Mouse (Mus musculus) inflammation-experienced regulatory T-cells, adult 6 months (primary cell): ENCODE results near the gene Fxyd2. TPM values are rescaled to one million over a fixed set of nuclear protein-coding genes. Genes with fewer than 3 reads are reported as not detected.
A peak's percentile ranks its signal among the peaks of the same experiment; 100 is the strongest.

ENCODE experiments used
- ATAC-seq: one replicate; pipeline ENCODE4 v1.8.0; 2017
- polyA plus RNA-seq, 3 experiments: library from polyadenylated mRNA; unstranded; fragments of 100-300 nt; shearing (Covaris generic); gene quantifications; one replicate each; pipeline ENCODE4 v1.2.1; 2017

Gene Fxyd2
- polyA plus RNA-seq, 3 experiments from 2014 or later = 2.4 TPM; not detected in 2

DNA sequence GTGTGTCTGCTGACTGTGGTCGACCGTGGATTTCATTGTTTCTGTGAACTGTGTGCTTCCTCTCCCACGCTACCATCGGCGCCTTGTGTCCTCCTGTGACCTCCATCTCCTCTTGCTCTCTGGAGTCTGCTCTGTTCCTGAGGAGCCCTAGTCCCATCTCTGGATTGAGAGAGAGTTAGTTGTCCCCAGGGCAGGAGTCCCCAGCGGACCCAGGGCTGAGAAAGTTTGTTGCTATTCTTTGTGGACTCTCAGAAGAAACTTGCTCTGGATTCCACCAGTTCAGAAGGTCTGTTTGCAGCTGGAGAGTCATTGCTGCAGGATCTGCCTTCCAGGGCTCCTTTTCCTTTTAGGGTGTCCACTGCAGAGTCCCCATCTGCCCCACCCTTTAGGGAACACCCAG, 4.3 kb upstream of the Fxyd2 start:
- no peak for ATAC-seq

GRCm38 (mm10) chr9:45395796-45396195, 3.7 kb upstream of the Fxyd2 start:
- ATAC-seq = no peak

DNA sequence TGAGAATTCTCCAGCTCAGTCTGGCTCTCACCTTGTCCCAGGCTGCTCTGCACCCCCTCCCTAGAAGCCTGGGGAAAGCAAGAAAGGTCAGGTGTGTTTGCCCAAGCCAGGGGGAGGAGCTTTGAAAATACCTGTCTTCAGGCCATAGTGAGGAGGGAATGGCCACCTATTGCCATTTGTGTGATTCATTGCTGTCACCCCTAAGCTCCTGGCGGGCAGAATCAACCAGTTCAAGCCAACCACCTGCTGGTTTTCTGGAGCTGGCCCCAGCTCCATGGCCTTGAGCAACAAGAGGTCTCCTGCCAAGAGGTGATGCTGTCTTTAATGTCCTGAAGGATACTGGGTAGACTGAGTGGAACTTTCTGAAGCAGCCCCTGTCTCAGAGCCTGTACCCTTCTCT, 1.1 kb upstream of the Fxyd2 start:
- ATAC-seq = no peak

DNA sequence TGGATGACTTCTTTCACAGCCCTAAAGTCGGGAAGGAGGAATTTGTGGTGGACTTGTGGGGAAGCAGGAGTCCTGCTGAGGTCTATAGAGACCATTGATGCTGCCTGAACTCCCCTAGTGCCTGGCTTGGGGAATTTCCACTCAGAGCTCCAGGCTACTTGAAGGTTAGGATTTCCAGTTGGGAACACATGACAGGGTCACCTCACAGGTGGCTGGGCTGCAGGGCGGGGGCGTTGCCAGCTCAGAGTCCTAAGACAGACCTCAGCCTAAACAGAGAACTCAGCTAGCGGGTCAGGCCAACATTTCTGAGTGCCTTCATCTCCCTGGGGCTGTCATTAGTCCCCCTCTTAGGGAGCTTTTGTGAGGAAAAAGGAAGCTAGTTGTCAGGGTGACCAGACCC, 2.4 kb downstream of the Fxyd2 start:
- ATAC-seq = no peak

DNA sequence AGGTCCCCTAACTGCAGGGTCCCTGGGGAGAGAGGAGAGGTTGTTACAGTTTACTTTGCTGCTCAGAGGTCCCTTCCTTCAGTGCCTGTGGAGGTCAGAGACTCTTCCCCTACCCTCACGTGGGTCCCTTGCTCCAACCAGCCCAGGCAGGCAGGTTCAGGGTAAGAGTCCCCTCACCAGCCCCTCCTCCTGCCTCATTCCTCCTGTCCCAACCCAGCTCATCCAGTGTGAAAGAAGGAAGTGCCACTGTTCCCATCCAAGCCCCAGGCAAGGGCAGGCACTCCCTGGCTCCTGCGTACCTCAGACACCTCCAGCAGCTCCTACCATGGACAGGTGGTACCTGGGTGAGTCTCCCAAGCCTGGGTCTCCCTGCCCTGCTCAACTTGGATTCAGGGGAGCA, 3.5 kb downstream of the Fxyd2 start:
- no peak for ATAC-seq

- no peak for ATAC-seq
Measured at GRCm38 (mm10) chr9:45405694-45406093, 6.2 kb downstream of the Fxyd2 start.

DNA sequence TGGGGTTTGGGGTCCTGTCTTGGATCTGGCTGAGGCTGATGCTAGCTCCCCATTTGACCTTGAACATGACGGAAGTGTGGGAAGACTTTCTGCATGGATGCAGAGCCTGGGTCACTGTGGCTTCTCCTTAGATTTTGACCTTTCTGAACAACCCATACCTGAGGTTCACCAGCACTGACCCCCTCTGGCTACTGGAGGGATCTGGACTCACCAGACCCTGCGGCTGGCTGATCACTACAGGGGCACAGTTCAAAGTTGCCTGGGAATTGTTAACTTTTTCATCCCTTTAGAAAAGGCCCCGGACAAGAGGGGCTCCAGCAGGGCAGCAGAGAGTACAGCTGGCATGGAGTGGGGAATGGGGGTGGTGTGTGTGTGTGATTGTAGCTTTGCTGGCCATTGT, 7.3 kb downstream of the Fxyd2 start:
- no peak for ATAC-seq

DNA sequence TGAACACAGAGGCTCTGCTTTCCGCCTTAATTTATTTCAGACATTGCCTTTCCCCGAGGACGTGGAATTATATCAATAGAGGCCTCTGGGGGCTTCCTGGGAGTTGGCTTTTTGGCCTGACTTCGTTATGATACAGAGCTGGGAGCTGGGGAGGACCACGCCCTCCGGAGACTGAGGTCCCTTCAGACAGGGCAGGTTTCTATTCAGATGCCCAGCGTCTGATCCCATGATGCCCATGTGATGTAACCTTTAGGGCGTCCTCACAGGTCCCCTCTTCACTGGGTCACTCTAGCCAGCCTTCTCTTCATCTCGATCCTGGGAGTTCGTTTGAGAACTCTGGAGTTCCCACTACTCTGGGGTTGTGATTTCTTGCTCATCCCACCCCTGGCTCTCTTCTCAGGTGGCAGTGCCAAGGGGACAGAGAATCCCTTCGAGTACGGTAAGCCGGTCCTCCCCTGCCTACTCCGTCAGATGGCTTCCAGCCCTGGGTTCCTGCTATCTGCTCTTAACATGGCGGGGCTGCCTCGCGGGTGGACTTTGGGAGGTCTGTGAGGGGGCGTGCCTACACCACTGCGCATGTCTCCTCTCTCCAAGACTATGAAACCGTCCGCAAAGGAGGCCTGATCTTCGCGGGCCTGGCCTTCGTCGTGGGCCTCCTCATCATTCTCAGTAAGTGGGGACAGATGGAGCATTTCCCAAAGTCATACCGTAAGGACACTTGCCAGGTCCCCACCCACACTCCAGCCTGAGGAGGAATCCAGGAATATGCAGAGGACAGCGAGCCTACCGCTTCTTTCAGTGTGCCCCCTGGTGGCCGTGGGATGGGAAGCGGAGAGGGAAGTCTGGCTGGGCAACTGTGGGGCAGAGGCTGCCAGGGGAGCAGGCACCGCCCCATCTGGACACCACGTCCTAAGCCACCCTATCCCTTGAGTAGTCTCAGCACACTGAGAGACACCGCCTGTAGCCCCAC, 8.5 kb downstream of the Fxyd2 start:
- ATAC-seq = no peak

DNA sequence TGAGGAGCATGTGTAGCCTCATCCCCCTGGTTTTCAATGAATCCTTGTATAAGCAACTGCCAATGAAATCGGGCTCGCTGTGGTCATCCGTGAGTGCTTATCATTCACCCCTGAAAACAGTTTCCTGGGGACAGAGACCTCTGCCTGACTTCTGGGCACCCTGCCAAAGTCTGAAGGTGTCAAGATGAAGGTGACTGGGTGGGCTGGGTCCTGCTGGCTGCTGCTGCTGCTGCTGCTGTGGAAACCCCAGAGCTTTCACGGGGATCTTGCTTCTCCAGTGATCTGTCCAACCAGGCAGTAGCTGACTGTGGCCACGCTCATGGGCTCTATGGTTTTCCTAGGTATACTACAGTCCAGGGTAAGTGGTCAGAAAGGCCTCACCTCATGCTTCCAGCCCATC, 10.7 kb downstream of the Fxyd2 start:
- ATAC-seq = no peak

GRCm38 (mm10) chr9:45410614-45411013, 11.1 kb downstream of the Fxyd2 start:
- no peak for ATAC-seq

- ATAC-seq = no peak
Measured at GRCm38 (mm10) chr9:45411111-45411510, 11.6 kb downstream of the Fxyd2 start.

DNA sequence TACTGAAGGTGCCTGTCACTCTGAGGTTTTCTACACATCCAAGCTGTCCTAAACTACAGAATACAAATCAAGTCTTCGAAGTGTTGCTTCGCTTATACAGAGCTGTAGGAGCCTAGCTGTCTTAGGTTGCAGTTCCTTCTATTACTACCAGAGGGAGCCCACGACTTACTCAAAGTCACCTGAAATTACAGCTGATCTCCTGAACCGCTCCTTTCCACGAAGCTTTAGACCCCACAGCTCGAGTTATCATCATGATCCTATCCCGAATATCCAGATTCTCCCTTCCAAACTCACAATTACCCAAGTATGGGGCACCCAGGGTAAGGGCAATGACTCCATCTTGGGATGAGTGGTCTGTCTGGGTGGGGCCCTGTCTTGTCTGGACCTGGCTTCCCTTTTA, 12.3 kb downstream of the Fxyd2 start:
- peak; percentile 47 for ATAC-seq

GRCm38 (mm10) chr9:45412287-45412686, 12.8 kb downstream of the Fxyd2 start:
- peak; percentile 58 for ATAC-seq

DNA sequence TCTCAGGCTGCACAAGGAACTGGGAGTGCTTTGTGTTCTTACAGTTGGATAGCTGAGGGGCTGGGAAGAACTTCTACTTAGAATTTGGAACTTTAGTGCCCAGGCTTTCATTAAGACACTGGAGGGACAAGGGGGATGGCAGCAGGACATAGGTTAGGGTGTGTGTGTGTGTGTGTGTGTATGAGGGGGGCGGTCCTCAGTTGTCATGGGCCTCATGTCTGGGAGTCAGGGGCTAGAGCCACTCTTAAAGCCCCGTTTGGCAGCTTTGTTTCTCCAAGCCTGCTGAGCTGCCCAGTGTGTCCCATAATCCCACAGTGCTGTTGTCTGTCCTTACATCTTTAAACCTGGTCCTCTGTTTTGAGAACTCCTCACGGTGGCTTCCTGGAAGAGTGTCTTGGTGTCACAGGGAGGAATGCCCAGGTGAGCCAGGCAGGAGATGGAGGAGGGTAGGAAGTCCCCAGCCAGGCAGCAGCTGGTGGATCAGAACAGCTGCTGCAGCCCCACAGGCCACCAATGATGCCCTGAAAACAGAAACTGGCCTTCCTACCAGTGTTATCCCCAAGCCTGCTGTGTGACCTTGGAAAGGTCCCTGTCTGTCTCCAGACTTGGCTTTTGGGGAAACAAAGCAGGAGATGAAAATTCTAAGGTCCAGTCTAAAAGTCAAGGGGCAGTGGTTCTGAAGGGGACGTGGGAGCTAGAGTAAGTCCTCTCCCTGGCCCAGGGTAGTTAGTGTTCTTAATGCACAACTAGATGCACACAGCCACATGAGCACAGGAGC, 13.4 kb downstream of the Fxyd2 start:
- no peak for ATAC-seq

DNA sequence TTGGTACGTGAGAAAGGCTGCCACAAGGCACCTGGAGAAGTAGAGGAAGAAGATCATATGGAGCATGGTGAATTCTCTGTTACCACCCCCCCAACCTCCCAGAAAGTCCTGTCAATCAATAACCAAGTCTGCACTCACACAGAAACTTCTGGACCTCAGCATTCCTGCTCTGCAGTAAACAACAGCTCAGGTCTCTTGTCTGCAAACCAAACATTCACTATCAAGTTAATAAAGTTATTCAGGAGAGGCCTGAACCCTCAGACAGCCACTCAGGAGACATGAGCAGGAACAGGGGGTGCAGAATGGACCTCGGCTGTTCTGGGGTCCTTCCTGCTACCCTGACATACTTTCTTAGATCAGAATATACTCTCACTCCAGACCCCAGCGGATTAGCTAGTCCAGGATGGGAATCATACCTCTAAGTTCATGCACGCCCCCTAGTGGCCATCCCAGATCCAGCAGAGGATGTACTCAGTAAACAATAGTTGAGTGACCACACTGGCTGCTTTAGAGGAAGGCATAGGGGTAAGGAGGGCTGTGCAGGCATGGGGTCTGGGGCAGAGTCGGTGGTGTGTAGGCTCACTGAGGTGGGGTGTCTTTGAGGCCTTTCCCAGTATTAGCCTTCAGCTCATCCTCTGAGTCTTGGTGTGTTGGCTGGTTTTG, 14.1 kb downstream of the Fxyd2 start:
- ATAC-seq = no peak

GRCm38 (mm10) chr9:45415912-45416311, 16.4 kb downstream of the Fxyd2 start:
- ATAC-seq = no peak

GRCm38 (mm10) chr9:45417245-45417644, 17.8 kb downstream of the Fxyd2 start:
- peak; percentile 93 for ATAC-seq

- ATAC-seq = no peak
Measured at GRCm38 (mm10) chr9:45418252-45418651, 18.8 kb downstream of the Fxyd2 start.

- ATAC-seq = no peak
Measured at GRCm38 (mm10) chr9:45421209-45421608, 21.7 kb downstream of the Fxyd2 start.

GRCm38 (mm10) chr9:45422761-45423298, 23.4 kb downstream of the Fxyd2 start:
- ATAC-seq = no peak

- ATAC-seq = no peak
Measured at GRCm38 (mm10) chr9:45426456-45426855, 27.0 kb downstream of the Fxyd2 start, which contains the start of gene Dscaml1. Dscaml1 (plus strand) TSS chr9:45426628.

DNA sequence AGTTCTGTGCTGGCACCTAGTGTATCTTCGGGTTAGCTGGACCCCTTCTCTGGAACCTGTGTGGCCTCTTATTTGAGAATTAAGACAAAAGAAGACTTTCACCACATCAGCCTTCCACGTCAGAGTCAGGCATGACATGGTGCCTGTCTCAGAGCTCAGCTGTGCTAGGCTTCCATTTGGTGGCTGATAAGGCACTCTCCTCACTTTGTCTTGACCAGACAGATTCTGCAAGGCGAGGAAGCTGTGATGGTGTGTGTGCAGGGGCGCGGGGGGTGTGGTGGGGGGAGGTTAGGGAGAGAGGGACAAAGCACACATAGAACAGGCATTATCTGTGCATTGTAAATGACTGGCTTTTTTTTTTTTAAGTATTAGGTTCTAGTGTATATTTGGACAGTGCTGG, 29.9 kb downstream of the Fxyd2 start:
- no peak for ATAC-seq
